Mouse (Mus musculus): ENCODE data around the gene Lamb2.

The Lamb2 gene

GRCm38 (mm10) chr9:108479721-108480351 lies at the start of gene Lamb2:
Lamb2 (plus strand) TSS chr9:108479736.
- DNase-seq (ENCODE audit: low spot score in 2 of 2), result peak in 1 of 2 experiments; percentile 35

GRCm38 (mm10) chr9:108431431-108432067 lies 48.0 kb upstream of the Lamb2 start:
- no peak for DNase-seq (ENCODE audit: low spot score in 2 of 2)

DNA sequence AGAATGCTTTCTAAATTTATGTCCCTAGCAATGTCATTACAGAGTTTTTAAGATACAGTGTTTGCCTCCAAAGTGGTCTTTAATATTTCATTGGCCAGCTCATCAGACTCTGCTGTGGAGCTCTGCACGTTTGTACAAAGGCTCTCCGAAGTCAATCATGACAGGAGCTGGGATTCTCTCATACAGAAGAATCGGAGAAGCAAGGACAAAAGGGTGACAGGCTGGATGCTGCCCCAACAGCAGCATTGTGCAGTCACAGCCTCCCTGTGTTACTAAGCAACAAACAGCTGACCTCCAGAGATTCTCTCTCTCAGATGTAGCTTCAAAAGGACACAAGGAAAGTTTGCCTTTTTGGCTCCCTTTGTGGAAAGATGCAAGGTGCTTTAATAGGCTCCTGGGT lies 43.4 kb upstream of the Lamb2 start, which contains the start of gene BC048562:
Gene BC048562, plus strand, starts transcription at position 301 of the 400 bp plus-strand sequence.
- no peak for DNase-seq (ENCODE audit: low spot score in 2 of 2)

DNA sequence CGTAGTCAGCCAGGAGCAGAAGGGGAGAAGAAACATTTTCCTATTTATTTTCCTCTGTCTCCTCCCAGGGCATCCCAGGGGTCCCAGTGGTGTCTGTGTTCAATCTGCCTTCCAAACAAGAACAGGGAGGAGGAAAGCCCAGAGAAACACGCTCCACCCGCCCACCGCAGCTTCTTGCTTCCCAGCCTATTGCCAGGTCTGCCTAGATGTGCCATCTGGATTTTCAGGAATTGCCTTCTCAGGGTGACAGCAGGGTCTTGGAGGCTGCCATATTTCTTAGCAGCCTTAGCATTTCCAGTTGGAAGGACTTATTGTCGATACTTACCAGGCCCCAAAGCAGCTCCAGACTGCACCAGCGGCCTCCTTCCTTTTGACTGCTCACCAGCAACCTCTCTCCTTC lies 40.4 kb upstream of the Lamb2 start:
- no peak for DNase-seq (ENCODE audit: low spot score in 2 of 2)

- no peak for DNase-seq (ENCODE audit: low spot score in 2 of 2)
Measured at GRCm38 (mm10) chr9:108440485-108440884, 39.1 kb upstream of the Lamb2 start.

GRCm38 (mm10) chr9:108441236-108441919 lies 38.2 kb upstream of the Lamb2 start:
- no peak for DNase-seq (ENCODE audit: low spot score in 2 of 2)

DNA sequence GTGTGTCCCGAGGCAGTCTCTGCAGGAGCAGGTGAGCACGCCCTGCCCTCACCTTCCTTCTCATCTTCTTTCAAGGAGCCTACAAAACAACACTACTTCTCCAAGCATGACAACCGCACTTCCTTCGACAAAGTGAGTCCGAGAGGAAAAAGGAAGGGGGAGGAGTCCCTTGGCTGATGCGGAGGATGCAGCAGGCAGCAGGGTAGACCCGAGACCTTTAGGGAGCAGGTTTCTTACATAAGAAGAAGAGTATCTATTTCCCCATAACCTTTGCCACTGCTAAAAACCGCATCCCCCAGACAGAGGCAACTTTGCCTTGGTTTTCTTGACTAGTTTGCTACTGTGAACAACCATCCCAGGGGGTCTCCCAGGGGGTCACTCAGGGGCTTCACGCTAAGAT lies 34.4 kb upstream of the Lamb2 start:
- no peak for DNase-seq (ENCODE audit: low spot score in 2 of 2)

DNA sequence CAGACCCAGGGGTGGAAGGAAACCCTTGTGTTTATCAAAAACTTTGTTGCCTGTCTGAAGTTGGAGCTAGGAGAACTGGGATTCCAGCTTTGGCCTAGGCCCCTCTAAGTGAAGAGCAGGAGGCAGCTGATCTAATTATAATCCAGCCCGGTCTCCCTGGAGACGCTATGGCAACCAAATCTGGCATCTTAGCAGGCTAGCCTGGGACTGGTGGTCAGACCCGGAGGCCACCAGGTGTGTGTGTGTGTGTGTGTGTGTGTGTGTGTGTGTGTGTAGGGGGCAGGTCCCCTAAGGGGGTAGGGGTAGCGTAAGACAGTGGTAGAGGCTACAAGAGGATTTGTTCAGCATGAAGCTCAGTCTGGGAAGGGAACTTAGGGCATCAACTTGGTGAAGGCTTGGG lies 29.7 kb upstream of the Lamb2 start:
- no peak for DNase-seq (ENCODE audit: low spot score in 2 of 2)

DNA sequence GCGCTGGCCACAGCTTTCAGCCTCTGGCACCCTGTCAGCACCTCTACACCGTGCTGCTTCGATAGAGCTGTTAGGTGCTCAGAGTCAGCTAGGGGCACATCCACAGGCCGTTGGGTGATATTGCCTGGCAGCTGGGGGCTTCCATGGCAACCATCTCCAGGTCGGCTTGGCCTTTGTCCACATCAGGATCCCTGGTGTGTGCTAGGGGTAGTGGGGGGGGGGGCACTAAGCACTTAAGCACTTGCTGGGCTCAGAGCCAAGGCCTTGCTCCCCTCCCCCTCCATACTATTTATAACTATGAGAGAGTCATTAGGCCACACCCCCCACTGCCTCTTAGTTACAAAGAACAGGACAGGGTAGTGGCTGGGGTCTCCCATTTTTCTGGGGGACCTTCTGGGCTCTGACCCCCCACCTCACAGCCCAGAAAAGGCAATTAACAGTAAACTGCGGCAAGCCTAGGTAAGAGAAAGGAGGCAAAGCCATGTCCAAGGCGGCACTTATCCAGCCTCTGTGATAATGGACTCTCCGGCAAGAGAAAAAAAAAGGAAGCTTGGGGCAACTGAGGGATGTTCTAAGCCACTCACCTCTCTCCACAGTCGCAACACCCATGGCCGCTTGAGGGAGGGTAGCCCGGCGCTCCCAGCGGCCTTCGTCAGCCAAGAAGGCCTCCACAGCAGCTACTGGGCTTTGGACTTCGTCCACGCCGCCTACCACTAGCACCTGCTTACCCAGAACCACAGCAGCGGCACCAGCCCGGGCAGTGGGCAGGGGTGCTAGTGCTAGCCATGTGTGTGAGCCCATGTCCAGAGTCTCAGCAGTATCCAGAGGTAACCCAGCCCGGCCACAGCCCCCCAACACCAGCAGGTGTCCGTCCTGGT lies 29.0 kb upstream of the Lamb2 start:
- no peak for DNase-seq (ENCODE audit: low spot score in 2 of 2)

DNA sequence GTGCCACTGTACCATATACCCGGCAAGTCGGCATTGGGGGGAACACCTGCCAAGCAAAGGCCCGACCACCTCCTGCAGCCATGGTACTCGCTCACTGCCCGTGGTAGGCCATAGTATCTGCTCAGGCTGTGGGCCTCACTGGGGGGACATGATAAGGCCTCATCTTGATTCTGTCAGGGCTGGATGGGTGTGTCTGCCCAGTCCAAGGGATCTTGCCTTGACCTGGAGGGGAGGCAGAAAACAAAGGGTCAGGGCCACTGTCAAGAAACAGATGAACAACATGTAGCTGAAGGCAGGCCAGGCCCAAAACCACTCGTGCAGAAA lies 28.4 kb upstream of the Lamb2 start:
- DNase-seq (ENCODE audit: low spot score in 2 of 2), result no peak

- no peak for DNase-seq (ENCODE audit: low spot score in 2 of 2)
Measured at GRCm38 (mm10) chr9:108451519-108452160, 27.9 kb upstream of the Lamb2 start.

DNA sequence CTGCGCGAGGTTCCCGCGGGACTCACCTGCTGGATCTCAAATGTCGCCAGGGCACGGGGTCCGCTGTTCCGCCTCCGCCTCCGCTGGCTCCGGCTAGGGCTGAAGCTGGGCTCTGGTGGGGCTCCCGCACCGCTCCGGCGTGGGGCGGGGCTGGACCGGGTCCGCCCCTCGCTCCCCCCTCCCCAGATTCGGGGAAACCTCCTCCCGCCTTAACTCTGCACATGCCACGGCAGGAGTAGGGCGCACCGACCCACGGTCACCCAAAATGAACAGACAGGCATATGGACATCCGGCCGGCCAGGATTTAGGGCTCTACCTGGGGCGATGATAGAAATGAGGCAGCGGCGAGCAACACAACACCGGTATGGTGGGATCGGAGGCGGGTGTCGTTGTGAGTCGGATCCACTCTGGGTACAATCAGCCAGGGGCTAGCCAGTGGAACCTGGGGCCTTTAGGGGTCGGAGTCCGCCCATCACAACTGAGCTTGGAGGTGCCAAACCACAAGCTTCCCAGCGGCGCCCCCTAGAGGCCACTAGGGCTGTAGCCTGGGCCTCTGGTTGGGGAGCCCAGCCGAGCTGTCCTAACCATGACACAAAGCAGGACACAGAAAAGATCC lies 27.1 kb upstream of the Lamb2 start:
- DNase-seq (ENCODE audit: low spot score in 2 of 2), result peak; percentile 77 to 84

- no peak for DNase-seq (ENCODE audit: low spot score in 2 of 2)
Measured at GRCm38 (mm10) chr9:108452911-108453310, 26.6 kb upstream of the Lamb2 start.

DNA sequence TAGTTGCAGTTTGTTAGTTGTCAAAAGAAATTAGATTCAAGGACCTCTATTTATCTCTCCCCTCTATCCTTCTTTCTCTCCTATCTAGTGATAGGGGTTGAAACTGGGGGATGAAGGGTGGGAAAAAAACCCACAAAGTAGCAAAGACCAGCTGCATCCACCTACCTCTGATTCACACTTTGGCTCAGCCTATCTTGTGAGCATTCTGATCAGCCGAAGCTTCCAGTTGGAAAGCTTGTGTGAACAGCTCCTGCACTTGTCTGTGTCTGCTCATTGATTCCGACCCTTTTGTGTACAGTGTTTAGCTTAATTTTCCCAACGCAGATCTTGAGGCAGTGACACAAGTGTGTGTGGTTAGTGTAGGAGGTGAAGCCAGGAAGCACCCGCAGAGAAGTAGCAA lies 26.1 kb upstream of the Lamb2 start:
- DNase-seq (ENCODE audit: low spot score in 2 of 2), result no peak

DNA sequence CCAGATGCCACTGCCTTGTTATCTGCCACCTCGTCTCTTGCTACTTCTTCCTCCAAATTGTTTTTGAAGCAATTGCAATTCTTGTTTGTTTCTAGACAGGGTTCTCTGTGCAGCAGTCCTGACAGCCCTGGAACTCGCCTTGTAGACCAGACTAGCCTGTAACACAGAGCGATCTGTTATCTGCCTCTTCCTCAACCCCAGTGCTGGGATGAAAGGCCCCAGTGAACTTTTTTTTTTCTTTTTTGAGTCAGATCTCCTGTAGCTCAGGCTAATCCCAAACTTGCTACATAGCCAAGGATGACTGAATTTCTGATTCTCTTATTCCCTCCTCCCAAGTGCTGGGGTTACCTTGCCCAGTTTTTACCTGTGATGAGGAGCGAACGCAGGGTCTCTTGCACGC lies 25.1 kb upstream of the Lamb2 start:
- DNase-seq (ENCODE audit: low spot score in 2 of 2), result no peak

- no peak for DNase-seq (ENCODE audit: low spot score in 2 of 2)
Measured at GRCm38 (mm10) chr9:108455747-108456571, 23.6 kb upstream of the Lamb2 start.

DNA sequence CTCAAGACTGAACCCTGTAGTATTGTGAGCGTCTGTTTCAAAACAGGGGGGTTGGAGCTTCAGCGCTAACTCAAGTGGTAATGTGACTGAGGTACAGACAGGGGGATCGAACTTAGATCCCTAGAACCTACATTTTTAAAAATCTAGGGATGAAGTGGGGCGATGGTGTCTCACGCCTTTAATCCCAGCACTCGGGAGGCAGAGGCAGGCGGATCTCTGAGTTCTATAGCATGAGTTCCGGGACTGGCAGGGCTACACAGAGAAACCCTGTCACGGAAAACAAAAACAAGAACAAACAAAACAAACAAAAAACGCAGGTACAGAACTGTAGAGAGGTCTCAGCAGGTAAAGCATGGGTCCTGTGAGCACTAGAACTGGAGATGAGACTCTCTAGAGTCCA lies 22.6 kb upstream of the Lamb2 start:
- DNase-seq (ENCODE audit: low spot score in 2 of 2), result no peak

GRCm38 (mm10) chr9:108459939-108460318 lies 19.6 kb upstream of the Lamb2 start:
- DNase-seq (ENCODE audit: low spot score in 2 of 2), result no peak

- peak; percentile 76 to 86 for DNase-seq (ENCODE audit: low spot score in 2 of 2)
Measured at GRCm38 (mm10) chr9:108460319-108461178, 19.0 kb upstream of the Lamb2 start, which contains the start of gene Ccdc71. Ccdc71 (plus strand) TSS chr9:108460527.

All from urinary bladder, postnatal 36 days (tissue).